Mouse (Mus musculus) C2C12 (cell line): ENCODE measurements around the gene Uap1. TPM values are rescaled to one million over a fixed set of nuclear protein-coding genes. Genes with fewer than 3 reads are reported as not detected.

Experiments used
- H3K27me3 ChIP-seq: one replicate; pipeline ENCODE4 v1.6.1; 2011; ENCODE audit not compliant: control insufficient read depth, insufficient read depth, insufficient read length
- H3K36me3 ChIP-seq: one replicate; pipeline ENCODE4 v1.6.1; 2011; ENCODE audit not compliant: control insufficient read depth, insufficient read depth
- H3K4me3 ChIP-seq: one replicate; pipeline ENCODE4 v1.5.1; 2011; ENCODE audit warnings: mild to moderate bottlenecking, control low read depth; ENCODE audit not compliant: poor library complexity, insufficient read depth, severe bottlenecking
- H3K79me2 ChIP-seq: one replicate; pipeline ENCODE4 v1.6.1; 2011; ENCODE audit not compliant: control insufficient read depth, insufficient read depth
- H3K79me3 ChIP-seq: one replicate; pipeline ENCODE4 v1.6.1; 2011; ENCODE audit warnings: low read depth, control low read depth
- H3ac ChIP-seq: one replicate; pipeline ENCODE3; 2011; ENCODE audit warnings: low read depth; ENCODE audit not compliant: control insufficient read depth, insufficient read length
- CEBPB ChIP-seq: IDR thresholded peaks from one replicate; pipeline ENCODE4 v1.6.1; 2011; ENCODE audit warnings: low read depth, mild to moderate bottlenecking, control low read depth, moderate library complexity
- CTCF ChIP-seq: IDR thresholded peaks from one replicate; pipeline ENCODE4 v1.5.1; 2011; ENCODE audit not compliant: control insufficient read depth, insufficient read depth, insufficient read length
- FOSL1 ChIP-seq: IDR thresholded peaks from one replicate; pipeline ENCODE4 v1.8.0; 2011; ENCODE audit warnings: mild to moderate bottlenecking, low read length; ENCODE audit not compliant: poor library complexity, insufficient read depth, severe bottlenecking
- MAX ChIP-seq: IDR thresholded peaks from one replicate; pipeline ENCODE4 v1.6.1; 2011; ENCODE audit warnings: mild to moderate bottlenecking, control low read depth
- MYOD1 ChIP-seq: IDR thresholded peaks from one replicate; pipeline ENCODE4 v1.6.1; 2011; ENCODE audit warnings: low read depth; ENCODE audit not compliant: control insufficient read depth, insufficient read length
- MYOG ChIP-seq: IDR thresholded peaks from one replicate; pipeline ENCODE4 v1.6.1; 2011; ENCODE audit not compliant: control insufficient read depth, insufficient read length; ENCODE audit errors: extremely low read depth
- USF1 ChIP-seq: IDR thresholded peaks from one replicate; pipeline ENCODE4 v1.6.1; 2011; ENCODE audit warnings: low read depth, mild to moderate bottlenecking, control low read depth, moderate library complexity
- long read RNA-seq, 2 experiments: library from polyadenylated mRNA; unstranded; transcript quantifications; one replicate each; pipeline ENCODE4 v2.0.0; 2019 to 2020
- polyA plus RNA-seq: library from polyadenylated mRNA; unstranded; fragments of >200 nt; fragmentation: generic; extraction: Trizol; gene quantifications from one replicate; pipeline ENCODE4 v1.2.1, GENCODE M21; 2012; ENCODE audit warnings: missing spikeins

The Uap1 gene
- polyA plus RNA-seq, result 17.5 TPM
- long read RNA-seq, experiment 1, transcript Uap1-203 (11 exons, 2,287 nt), result major isoform, 23 of 43 reads
- long read RNA-seq, experiment 1, partial matches to known transcripts, result 12 of 43 reads
- long read RNA-seq, experiment 1, other reads (novel, unspliced or antisense), result 2 of 43 reads
- long read RNA-seq, experiment 2, transcript Uap1-202 (10 exons, 2,311 nt), result minor isoform, 13 of 244 reads
- long read RNA-seq, experiment 2, transcript Uap1-203 (11 exons, 2,287 nt), result major isoform, 151 of 244 reads
- long read RNA-seq, experiment 2, transcript Uap1-201 (11 exons, 2,283 nt), result minor isoform, 62 of 244 reads
- long read RNA-seq, experiment 2, partial matches to known transcripts, result 9 of 244 reads
- long read RNA-seq, experiment 2, other reads (novel, unspliced or antisense), result 9 of 244 reads

- Histone ChIP-seq H3K27me3 (no peaks in the 10 kb centered on the region), H3ac (peak within 1 kb of the TSS; percentile 94), H3K79me2 (peaks cover 44% of the 10 kb centered on the region), H3K4me3 (peak within 1 kb of the TSS; percentile 48), H3K79me3 (peaks cover 22% of the 10 kb centered on the region), H3K36me3 (no peaks in the 10 kb centered on the region)
- TF ChIP-seq CTCF (no peak), MAX (no peak), MYOG (no peak), FOSL1 (no peak), MYOD1 (no peak), USF1 (no peak), CEBPB (no peak)
Measured at GRCm38 (mm10) chr1:170174814-170175332, at the start of gene Uap1. Uap1 (minus strand) TSS chr1:170174957.

GRCm38 (mm10) chr1:170223276-170223675 is 48.5 kb upstream of the Uap1 start:
- Histone ChIP-seq H3ac (no peak overlapping the region), H3K79me3 (no peaks in the 10 kb centered on the region), H3K4me3 (no peak overlapping the region), H3K27me3 (peaks cover 3% of the 10 kb centered on the region), H3K79me2 (no peaks in the 10 kb centered on the region), H3K36me3 (no peaks in the 10 kb centered on the region)
- TF ChIP-seq USF1 (no peak), MAX (no peak), MYOG (no peak), CTCF (no peak), FOSL1 (no peak), CEBPB (no peak), MYOD1 (no peak)

- Histone ChIP-seq H3K36me3 (no peaks in the 10 kb centered on the region), H3K4me3 (no peak overlapping the region), H3K27me3 (peaks cover 3% of the 10 kb centered on the region), H3K79me2 (no peaks in the 10 kb centered on the region), H3K79me3 (no peaks in the 10 kb centered on the region), H3ac (no peak overlapping the region)
- TF ChIP-seq CTCF (no peak), USF1 (no peak), MYOD1 (no peak), CEBPB (no peak), FOSL1 (no peak), MAX (no peak), MYOG (no peak)
Measured at GRCm38 (mm10) chr1:170220351-170220750, 45.6 kb upstream of the Uap1 start.

GRCm38 (mm10) chr1:170218091-170218884 is 43.5 kb upstream of the Uap1 start:
- no peak overlapping the region for H3K4me3 ChIP-seq
- no peaks in the 10 kb centered on the region for H3K36me3 ChIP-seq
- no peak overlapping the region for H3ac ChIP-seq
- TF ChIP-seq CTCF, result no peak
- TF ChIP-seq MYOD1, result no peak
- no peak for TF ChIP-seq MAX
- H3K79me3 ChIP-seq, result peaks cover 11% of the 10 kb centered on the region
- peaks cover 3% of the 10 kb centered on the region for H3K27me3 ChIP-seq
- peaks cover 20% of the 10 kb centered on the region for H3K79me2 ChIP-seq

GRCm38 (mm10) chr1:170215590-170215989 is 40.8 kb upstream of the Uap1 start:
- H3K79me2 ChIP-seq, result peaks cover 39% of the 10 kb centered on the region
- no peak overlapping the region for H3ac ChIP-seq
- H3K79me3 ChIP-seq, result peaks cover 27% of the 10 kb centered on the region
- peak overlapping the region; percentile 90 for H3K4me3 ChIP-seq
- TF ChIP-seq USF1 (no peak), MYOD1 (no peak), MYOG (no peak), MAX (no peak), CTCF (no peak), FOSL1 (no peak), CEBPB (no peak)
- H3K36me3 ChIP-seq, result peaks cover 8% of the 10 kb centered on the region
- H3K27me3 ChIP-seq, result no peaks in the 10 kb centered on the region
